Mouse (Mus musculus): ENCODE data around the gene C2cd3.

Gene C2cd3

GRCm38 (mm10) chr7:100497982-100498381 is 125.9 kb downstream of the C2cd3 start:
- in situ Hi-C loops (cut with MboI), result no loop called here

GRCm38 (mm10) chr7:100499465-100499864 is 127.4 kb downstream of the C2cd3 start:
- in situ Hi-C loops (cut with MboI), result no loop called here

- in situ Hi-C loops (cut with MboI), result no loop called here
Measured at GRCm38 (mm10) chr7:100500276-100500977, 128.4 kb downstream of the C2cd3 start.

GRCm38 (mm10) chr7:100501027-100501843 is 129.2 kb downstream of the C2cd3 start:
- in situ Hi-C loops (cut with MboI), result no loop called here

GRCm38 (mm10) chr7:100501844-100502373 is 129.9 kb downstream of the C2cd3 start:
- in situ Hi-C loops (cut with MboI), result no loop called here

GRCm38 (mm10) chr7:100502374-100502922 is 130.4 kb downstream of the C2cd3 start:
- in situ Hi-C loops (cut with MboI), result no loop called here

- in situ Hi-C loops (cut with MboI), result no loop called here
Measured at GRCm38 (mm10) chr7:100503076-100503475, 131.0 kb downstream of the C2cd3 start.

- in situ Hi-C loops (cut with MboI), result no loop called here
Measured at GRCm38 (mm10) chr7:100504740-100505487, 132.9 kb downstream of the C2cd3 start.

- in situ Hi-C loops (cut with MboI), result no loop called here
Measured at GRCm38 (mm10) chr7:100506494-100506893, 134.5 kb downstream of the C2cd3 start.

GRCm38 (mm10) chr7:100508670-100509069 is 136.6 kb downstream of the C2cd3 start:
- in situ Hi-C loops (cut with MboI), result no loop called here

- in situ Hi-C loops (cut with MboI), result no loop called here
Measured at GRCm38 (mm10) chr7:100511602-100512001, 139.6 kb downstream of the C2cd3 start.

- in situ Hi-C loops (cut with MboI), result no loop called here
Measured at GRCm38 (mm10) chr7:100514573-100514972, 142.5 kb downstream of the C2cd3 start, which contains the start of gene Dnajb13. Dnajb13 (minus strand) TSS chr7:100514960.

Data from mature B cell (primary cell).